Mouse (Mus musculus): ENCODE results near the gene Egfr. TPM values are rescaled to one million over a fixed set of nuclear protein-coding genes. Genes with fewer than 3 reads are reported as not detected.

Egfr gene
- polyA plus RNA-seq, 1 experiment from 2014 or later = 16.1 TPM

DNA sequence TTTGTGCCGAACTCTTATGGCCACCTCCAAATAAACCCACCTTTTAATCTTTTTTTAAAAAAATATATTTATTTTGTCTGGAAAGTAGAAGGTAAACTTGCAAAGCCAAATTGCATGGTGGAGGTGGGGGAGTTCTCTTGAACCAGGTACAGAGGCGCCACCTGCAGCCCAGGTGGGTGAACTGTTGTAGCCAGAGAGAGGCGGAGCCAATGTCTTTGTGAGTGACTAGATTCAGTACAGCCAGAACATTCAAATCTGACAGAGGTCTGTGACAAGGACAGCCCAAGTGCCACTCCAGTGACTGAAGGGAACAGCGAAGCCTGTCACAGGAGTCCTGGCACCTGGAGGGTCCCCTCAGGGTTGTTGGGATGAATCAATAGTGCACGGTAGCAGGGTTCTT, 119.1 kb downstream of the Egfr start:
- no peaks in the 10 kb centered on the region for H3K27me3 ChIP-seq
- no peak overlapping the region for H3K27ac ChIP-seq (replicated peaks)
- no peak for ATAC-seq (ENCODE audit: insufficient number of reproducible peaks, low FRiP score, low TSS enrichment, low read depth)
- no peak overlapping the region for H3K4me2 ChIP-seq (replicated peaks)
- no peak overlapping the region for H3K9ac ChIP-seq
- 58% methylated on average over 5 of the region's 5 CpGs for WGBS
- H3K9me3 ChIP-seq (replicated peaks) = no peaks in the 10 kb centered on the region
- H3K36me3 ChIP-seq = 0 out of 2 replicates have a peak, but pooled peaks cover 5% of the 10 kb centered on the region
- no peak overlapping the region for H3K4me3 ChIP-seq (replicated peaks)
- no peaks in the 10 kb centered on the region for H3K4me1 ChIP-seq

DNA sequence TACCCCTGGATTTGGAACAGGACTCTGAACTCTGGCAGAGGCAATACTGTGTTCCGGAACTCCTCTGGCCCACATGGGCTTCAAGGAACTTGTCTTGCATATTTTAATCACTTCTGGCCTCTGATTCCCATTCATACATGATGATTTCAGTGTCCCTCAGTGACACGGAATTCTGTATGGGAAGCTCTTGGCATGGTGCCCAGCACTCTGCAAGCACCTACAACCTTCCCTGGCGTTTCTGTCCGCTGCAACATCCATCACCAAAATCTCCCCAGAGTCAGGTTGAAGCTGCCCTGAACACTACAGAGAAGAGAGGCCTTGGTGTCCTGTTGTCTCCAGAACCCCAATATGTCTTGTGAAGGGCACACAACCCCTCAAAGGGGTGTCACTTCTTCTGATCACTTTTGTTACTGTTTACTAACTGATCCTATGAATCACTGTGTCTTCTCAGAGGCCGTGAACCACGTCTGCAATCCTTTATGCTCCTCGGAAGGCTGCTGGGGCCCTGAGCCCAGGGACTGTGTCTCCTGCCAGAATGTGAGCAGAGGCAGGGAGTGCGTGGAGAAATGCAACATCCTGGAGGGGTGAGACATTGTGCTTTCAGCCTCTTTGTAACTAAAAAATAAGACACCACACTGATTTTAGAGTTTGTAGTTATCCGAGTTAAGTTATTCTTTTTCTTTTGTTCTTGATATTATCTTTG, 125.8 kb downstream of the Egfr start:
- Histone ChIP-seq H3K4me2 (replicated peaks) (no peak overlapping the region), H3K4me3 (replicated peaks) (no peak overlapping the region), H3K4me1 (no peaks in the 10 kb centered on the region), H3K9ac (no peak overlapping the region), H3K36me3 (0 out of 2 replicates have a peak, but pooled peaks cover 8% of the 10 kb centered on the region), H3K27me3 (no peaks in the 10 kb centered on the region), H3K9me3 (replicated peaks) (no peaks in the 10 kb centered on the region), H3K27ac (replicated peaks) (0 out of 2 replicates have a peak overlapping the region, but pooled peaks have one; percentile 39)
- no peak for ATAC-seq (ENCODE audit: insufficient number of reproducible peaks, low FRiP score, low TSS enrichment, low read depth)
- WGBS = 46% methylated on average over 9 of the region's 9 CpGs

GRCm38 (mm10) chr11:16881932-16882331, 129.9 kb downstream of the Egfr start:
- H3K27me3 ChIP-seq = no peaks in the 10 kb centered on the region
- 58% methylated on average over 4 of the region's 4 CpGs for WGBS

DNA sequence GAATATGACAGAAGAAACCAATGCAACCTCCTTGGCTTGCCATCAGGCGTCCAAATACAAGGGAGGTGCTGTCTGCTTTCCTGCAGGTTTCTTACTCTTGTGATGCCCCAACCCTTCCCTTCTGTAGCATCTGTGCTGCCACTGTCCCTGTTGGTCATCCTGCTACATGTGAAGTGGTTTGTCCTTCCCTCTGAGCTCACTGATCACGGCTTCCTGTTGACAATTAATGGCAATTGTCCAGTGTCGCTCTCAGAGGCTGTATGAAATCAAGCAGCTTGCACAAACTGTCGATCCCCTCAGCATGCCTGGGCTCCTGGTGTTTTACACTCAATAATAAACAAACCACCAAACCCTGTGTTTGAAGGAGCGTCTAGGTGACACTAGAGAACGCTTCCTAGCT, 134.1 kb downstream of the Egfr start:
- WGBS = 69% methylated on average over 6 of the region's 6 CpGs
- no peaks in the 10 kb centered on the region for H3K4me1 ChIP-seq
- no peak overlapping the region for H3K4me3 ChIP-seq (replicated peaks)
- no peaks in the 10 kb centered on the region for H3K27me3 ChIP-seq
- H3K9ac ChIP-seq = no peak overlapping the region
- no peak overlapping the region for H3K27ac ChIP-seq (replicated peaks)
- H3K9me3 ChIP-seq (replicated peaks) = no peaks in the 10 kb centered on the region
- no peak for ATAC-seq (ENCODE audit: insufficient number of reproducible peaks, low FRiP score, low TSS enrichment, low read depth)
- no peak overlapping the region for H3K4me2 ChIP-seq (replicated peaks)
- H3K36me3 ChIP-seq = 0 out of 2 replicates have a peak, but pooled peaks cover 11% of the 10 kb centered on the region

More at GRCm38 (mm10) chr11:16881932-16882331, 129.9 kb downstream of the Egfr start:
- Histone ChIP-seq H3K36me3 (0 out of 2 replicates have a peak, but pooled peaks cover 9% of the 10 kb centered on the region), H3K4me3 (replicated peaks) (no peak overlapping the region), H3K9me3 (replicated peaks) (no peaks in the 10 kb centered on the region), H3K27ac (replicated peaks) (no peak overlapping the region), H3K4me2 (replicated peaks) (no peak overlapping the region), H3K4me1 (no peaks in the 10 kb centered on the region), H3K9ac (no peak overlapping the region)
- no peak for ATAC-seq (ENCODE audit: insufficient number of reproducible peaks, low FRiP score, low TSS enrichment, low read depth)

- no peak overlapping the region for H3K4me3 ChIP-seq (replicated peaks)
- no peaks in the 10 kb centered on the region for H3K27me3 ChIP-seq
- H3K9ac ChIP-seq = no peak overlapping the region
- no peaks in the 10 kb centered on the region for H3K4me1 ChIP-seq
- no peak overlapping the region for H3K4me2 ChIP-seq (replicated peaks)
- ATAC-seq (ENCODE audit: insufficient number of reproducible peaks, low FRiP score, low TSS enrichment, low read depth) = no peak
- H3K9me3 ChIP-seq (replicated peaks) = no peaks in the 10 kb centered on the region
- H3K36me3 ChIP-seq = 0 out of 2 replicates have a peak, but pooled peaks cover 7% of the 10 kb centered on the region
- H3K27ac ChIP-seq (replicated peaks) = no peak overlapping the region
These were observed 136.1 kb downstream of the Egfr start for GRCm38 (mm10) chr11:16888086-16888485.

DNA sequence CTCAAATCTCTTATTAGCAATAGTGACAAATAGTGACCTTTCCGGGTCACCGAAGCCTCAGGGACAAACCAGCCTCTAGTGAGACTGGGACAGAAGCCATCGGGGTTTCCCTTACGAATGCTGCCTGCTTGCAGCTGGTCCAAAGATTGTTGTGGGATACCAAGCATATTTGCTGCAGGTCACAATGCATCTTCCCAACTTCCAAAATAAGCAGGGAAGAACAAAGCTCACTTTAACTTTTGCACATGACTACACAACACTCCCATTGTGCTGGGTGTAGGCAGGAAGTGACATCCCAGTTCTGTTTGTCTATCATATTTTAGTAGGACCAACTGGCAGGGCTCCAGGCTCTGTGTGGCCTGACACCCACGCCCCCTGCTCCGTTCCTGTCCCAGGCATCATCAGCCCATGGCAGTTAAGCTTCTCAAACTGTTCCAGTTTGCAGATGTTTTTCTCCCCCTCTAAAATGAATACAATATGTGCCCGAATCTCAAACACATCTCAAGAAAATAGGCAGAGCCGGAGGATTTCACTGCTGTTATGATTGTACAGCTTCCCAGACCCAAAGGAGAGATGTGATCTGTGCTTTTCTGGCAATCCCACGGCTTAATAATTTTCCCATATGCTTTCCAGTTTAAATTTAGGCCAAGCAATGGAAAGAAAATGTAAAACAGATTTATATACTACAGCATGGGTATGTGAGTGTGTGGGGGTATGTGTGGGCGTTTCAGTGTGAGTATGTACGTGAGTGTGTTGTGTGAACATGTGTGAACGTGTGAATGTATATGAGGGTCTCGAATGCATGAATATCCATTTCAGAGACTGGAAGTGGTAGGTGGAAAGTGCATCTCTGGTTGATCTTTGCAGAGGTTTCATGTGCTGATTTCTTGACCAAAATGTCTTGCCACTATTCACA, 143.7 kb downstream of the Egfr start:
- Histone ChIP-seq H3K9me3 (replicated peaks) (no peaks in the 10 kb centered on the region), H3K4me2 (replicated peaks) (peak overlapping the region; percentile 13; the same call in 1 of the 2 replicates), H3K27ac (replicated peaks) (peak overlapping the region; percentile 78), H3K4me3 (replicated peaks) (no peak overlapping the region), H3K9ac (no peak overlapping the region), H3K27me3 (no peaks in the 10 kb centered on the region), H3K36me3 (peaks cover 11% of the 10 kb centered on the region; the same call in 1 of the 2 replicates), H3K4me1 (peaks cover 21% of the 10 kb centered on the region)
- ATAC-seq (ENCODE audit: insufficient number of reproducible peaks, low FRiP score, low TSS enrichment, low read depth) = peak; percentile 82
- WGBS = 34% methylated on average over 13 of the region's 13 CpGs

DNA sequence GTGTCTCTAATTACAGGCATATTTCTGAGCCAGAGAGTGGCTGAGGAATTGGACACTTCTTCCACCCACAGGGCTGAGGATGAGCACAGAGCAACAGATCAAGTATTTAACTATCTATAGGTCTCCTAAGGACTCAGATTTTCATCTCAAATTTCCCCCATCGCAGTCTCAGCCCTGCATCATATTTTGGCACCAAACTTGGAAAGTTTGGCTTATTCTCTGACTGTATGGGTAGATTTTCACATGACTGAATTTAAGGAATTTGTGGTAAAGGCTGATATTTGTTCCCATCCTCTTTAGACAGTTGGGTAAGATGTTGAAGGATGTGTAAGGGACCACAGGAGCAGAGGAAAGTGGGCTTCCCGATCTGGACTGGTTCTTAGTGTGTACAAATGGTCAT, 145.7 kb downstream of the Egfr start:
- H3K27me3 ChIP-seq = no peaks in the 10 kb centered on the region
- no peak overlapping the region for H3K4me2 ChIP-seq (replicated peaks)
- no peak for ATAC-seq (ENCODE audit: insufficient number of reproducible peaks, low FRiP score, low TSS enrichment, low read depth)
- peaks cover 21% of the 10 kb centered on the region for H3K4me1 ChIP-seq
- WGBS = 62% methylated on average over 2 of the region's 2 CpGs
- H3K9me3 ChIP-seq (replicated peaks) = no peaks in the 10 kb centered on the region
- H3K36me3 ChIP-seq = peaks cover 7% of the 10 kb centered on the region; the same call in 1 of the 2 replicates
- H3K4me3 ChIP-seq (replicated peaks) = no peak overlapping the region
- H3K27ac ChIP-seq (replicated peaks) = no peak overlapping the region
- no peak overlapping the region for H3K9ac ChIP-seq

DNA sequence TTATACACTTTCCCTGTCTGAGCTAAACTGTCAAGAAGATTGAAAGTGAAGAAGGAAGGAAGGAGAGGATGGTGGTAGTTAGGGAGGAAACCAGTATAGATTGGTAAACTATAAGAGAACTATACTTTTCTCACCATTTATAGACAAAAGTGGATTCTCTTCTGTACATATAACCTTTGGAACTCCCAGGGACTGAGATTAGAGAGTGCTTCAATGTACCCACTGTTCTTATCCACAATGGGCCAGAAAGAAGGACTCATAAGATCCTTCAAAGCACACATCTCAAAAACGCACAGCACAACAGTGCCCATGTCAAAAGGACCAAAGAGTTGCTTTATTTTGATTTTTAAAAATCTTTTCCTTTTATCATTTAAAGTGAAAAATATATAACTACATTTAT, 148.2 kb downstream of the Egfr start:
- H3K4me2 ChIP-seq (replicated peaks) = no peak overlapping the region
- no peak overlapping the region for H3K9ac ChIP-seq
- no peaks in the 10 kb centered on the region for H3K27me3 ChIP-seq
- peaks cover 7% of the 10 kb centered on the region; the same call in 1 of the 2 replicates for H3K36me3 ChIP-seq
- H3K4me1 ChIP-seq = peaks cover 13% of the 10 kb centered on the region
- H3K27ac ChIP-seq (replicated peaks) = no peak overlapping the region
- 87% methylated on average over 1 of the region's 1 CpGs for WGBS
- H3K9me3 ChIP-seq (replicated peaks) = no peaks in the 10 kb centered on the region
- no peak overlapping the region for H3K4me3 ChIP-seq (replicated peaks)
- no peak for ATAC-seq (ENCODE audit: insufficient number of reproducible peaks, low FRiP score, low TSS enrichment, low read depth)

DNA sequence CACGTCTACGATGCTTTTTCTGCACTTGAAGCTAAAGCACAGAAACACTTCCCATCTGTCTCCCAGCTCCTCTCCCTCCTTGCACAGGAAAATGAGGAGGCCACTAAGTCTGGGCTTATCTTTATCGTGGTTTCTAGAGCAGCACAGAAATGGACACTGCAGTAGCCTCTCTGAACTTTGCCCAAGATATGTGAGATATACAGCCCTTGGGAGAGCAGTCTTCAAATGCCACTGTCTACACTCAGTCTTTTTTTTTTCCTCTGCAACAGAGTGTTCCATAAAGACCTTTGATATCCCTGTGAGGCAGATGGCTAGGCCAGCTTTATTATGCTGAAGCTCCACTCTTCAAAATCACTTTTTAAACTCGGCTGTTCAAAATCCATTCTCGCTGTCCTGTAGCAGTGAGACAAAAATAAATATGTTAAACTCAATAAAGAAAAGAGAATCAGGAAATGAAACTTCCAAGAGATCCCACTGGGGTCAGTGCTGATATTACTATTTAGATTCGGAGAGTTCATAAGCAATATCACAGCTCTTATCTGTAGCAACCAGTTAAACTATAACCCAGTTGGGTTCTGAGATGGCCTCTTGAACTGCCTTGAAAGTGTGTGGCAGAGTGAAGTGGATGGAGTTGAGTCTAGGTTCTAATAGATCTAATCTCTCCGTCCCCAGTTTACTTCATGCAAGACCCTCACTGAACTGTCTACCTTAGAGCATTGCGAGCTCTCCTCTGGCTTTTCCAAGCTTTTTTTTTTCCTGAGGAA, 148.8 kb downstream of the Egfr start:
- H3K4me2 ChIP-seq (replicated peaks) = no peak overlapping the region
- peaks cover 8% of the 10 kb centered on the region; the same call in 1 of the 2 replicates for H3K4me1 ChIP-seq
- H3K9ac ChIP-seq = no peak overlapping the region
- H3K27ac ChIP-seq (replicated peaks) = no peak overlapping the region
- no peaks in the 10 kb centered on the region for H3K9me3 ChIP-seq (replicated peaks)
- H3K27me3 ChIP-seq = no peaks in the 10 kb centered on the region
- peaks cover 7% of the 10 kb centered on the region; the same call in 1 of the 2 replicates for H3K36me3 ChIP-seq
- H3K4me3 ChIP-seq (replicated peaks) = no peak overlapping the region
- ATAC-seq (ENCODE audit: insufficient number of reproducible peaks, low FRiP score, low TSS enrichment, low read depth) = no peak
- WGBS = 84% methylated on average over 8 of the region's 8 CpGs

DNA sequence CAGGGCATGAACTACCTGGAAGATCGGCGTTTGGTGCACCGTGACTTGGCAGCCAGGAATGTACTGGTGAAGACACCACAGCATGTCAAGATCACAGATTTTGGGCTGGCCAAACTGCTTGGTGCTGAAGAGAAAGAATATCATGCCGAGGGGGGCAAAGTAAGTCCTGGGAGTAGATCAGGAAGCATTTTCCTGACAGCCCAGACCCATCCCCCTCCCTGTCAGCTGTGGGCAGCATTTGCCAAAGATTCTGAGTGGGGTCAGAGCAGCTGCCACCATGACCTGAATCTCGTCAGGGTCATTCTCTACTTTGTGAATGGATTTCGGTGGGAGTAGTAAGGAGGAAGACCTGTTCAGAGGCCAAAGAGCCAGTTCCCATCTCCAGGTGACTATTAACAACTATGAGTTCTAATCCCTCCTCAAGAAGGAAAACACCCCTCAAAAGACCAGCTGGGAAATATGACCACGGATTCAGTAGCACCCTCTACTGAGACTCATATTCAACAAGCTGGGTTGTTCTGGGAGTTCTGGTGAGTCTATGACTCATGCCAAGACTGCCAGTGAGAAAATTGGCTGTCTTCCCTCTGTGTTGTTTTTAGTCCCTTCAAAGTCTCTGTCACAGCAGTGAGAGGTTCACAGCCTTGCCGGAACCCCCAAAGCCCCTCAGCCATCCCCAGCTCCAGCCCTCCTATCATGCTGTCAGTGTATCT, 152.5 kb downstream of the Egfr start:
- peaks cover 10% of the 10 kb centered on the region; the same call in 1 of the 2 replicates for H3K36me3 ChIP-seq
- no peak for ATAC-seq (ENCODE audit: insufficient number of reproducible peaks, low FRiP score, low TSS enrichment, low read depth)
- H3K9ac ChIP-seq = no peak overlapping the region
- WGBS = 70% methylated on average over 8 of the region's 8 CpGs
- no peak overlapping the region for H3K27ac ChIP-seq (replicated peaks)
- no peaks in the 10 kb centered on the region for H3K4me1 ChIP-seq
- H3K9me3 ChIP-seq (replicated peaks) = no peaks in the 10 kb centered on the region
- H3K4me2 ChIP-seq (replicated peaks) = no peak overlapping the region
- no peaks in the 10 kb centered on the region for H3K27me3 ChIP-seq
- no peak overlapping the region for H3K4me3 ChIP-seq (replicated peaks)

Measured in embryonic facial prominence, embryonic 15.5 days (tissue).